Mouse (Mus musculus): ENCODE results near the gene Snrpa1. TPM values are rescaled to one million over a fixed set of nuclear protein-coding genes. Genes with fewer than 3 reads are reported as not detected.
"Not testable (repeated sequence)": the region's sequence is repeated elsewhere in the genome, so short reads cannot be mapped to it uniquely, and the experiment has no call there.

The Snrpa1 gene
- polyA plus RNA-seq, 1 experiment from 2014 or later = 276 TPM

DNA sequence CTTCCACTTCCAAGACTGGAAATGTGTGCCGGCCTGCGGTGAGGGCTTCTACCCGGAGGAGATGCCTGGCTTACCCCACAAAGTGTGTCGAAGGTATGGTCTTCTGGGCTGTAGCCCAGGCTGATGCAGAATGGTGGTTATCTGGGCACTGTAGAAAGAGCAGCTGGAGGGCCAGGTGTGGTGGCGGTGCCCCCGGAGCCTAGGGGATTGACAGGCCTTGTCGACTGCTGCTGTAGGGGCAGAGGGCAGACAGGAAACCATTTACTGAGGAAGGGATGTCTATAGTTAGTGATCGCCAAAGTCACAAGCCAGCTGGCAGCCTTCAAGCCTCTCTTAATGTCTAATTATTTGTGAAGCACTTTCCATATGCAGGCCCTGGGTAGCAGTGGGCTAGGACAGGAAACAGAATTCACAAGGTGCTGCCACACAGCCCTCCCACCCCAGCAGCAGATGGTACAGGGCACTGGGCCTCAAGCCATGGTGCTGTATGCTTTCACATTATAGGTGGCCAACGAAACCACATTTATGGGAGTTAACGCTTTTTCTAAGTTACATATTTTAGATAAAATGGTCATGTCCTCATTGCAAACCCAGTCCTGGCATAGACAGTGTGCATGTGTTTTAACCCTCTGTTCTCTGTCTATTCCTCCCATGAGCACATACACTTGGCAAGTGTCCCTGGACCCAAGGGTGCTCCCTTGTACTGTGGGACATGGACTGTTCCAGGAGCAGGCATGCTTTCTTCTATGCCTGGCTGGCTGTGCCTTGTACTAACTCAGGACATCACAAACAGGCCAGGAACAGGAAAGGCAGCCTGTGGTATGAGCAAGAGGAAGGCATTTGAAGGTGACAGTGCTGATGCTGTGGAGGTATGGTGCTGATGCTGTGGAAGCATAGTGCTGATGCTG, 15.0 kb upstream of the Snrpa1 start, which contains the start of gene Gm45213:
Gene Gm45213 (plus strand): TSS at position 51 of the 908 bp plus-strand sequence.
- no peaks in the 10 kb centered on the region for H3K27me3 ChIP-seq (ENCODE audit: control insufficient read depth, insufficient read depth, low read length)
- H3K9ac ChIP-seq (replicated peaks; ENCODE audit: low read length) = no peak within 1 kb of the TSS
- no peaks in the 10 kb centered on the region for H3K36me3 ChIP-seq (replicated peaks; ENCODE audit: control insufficient read depth, insufficient read depth, low read depth, low read length)
- DNase-seq (ENCODE audit: low spot score) = no peak
- no peaks in the 10 kb centered on the region for H3K9me3 ChIP-seq (replicated peaks; ENCODE audit: control insufficient read depth, low read length)
- H3K4me2 ChIP-seq (ENCODE audit: low read depth, low read length) = no peak within 1 kb of the TSS
- 71% methylated on average over 10 of the region's 10 CpGs for whole genome bisulfite sequencing
- ATAC-seq (replicated peaks; ENCODE audit: insufficient number of reproducible peaks, low FRiP score, low TSS enrichment, low read depth) = no peak
- H3K4me1 ChIP-seq (ENCODE audit: control insufficient read depth, insufficient read depth, low read length) = no peaks in the 10 kb centered on the region; the same call in 1 of the 2 replicates
- H3K4me3 ChIP-seq (ENCODE audit: low read depth, low read length) = no peak within 1 kb of the TSS
- no peak within 1 kb of the TSS for H3K27ac ChIP-seq (replicated peaks; ENCODE audit: low read depth, low read length)

GRCm38 (mm10) chr7:66044617-66045016, 14.2 kb upstream of the Snrpa1 start:
- Histone ChIP-seq H3K4me1 (ENCODE audit: control insufficient read depth, insufficient read depth, low read length) (no peaks in the 10 kb centered on the region; the same call in 1 of the 2 replicates), H3K27ac (replicated peaks; ENCODE audit: low read depth, low read length) (no peak overlapping the region), H3K9ac (replicated peaks; ENCODE audit: low read length) (no peak overlapping the region), H3K36me3 (replicated peaks; ENCODE audit: control insufficient read depth, insufficient read depth, low read depth, low read length) (no peaks in the 10 kb centered on the region), H3K4me2 (ENCODE audit: low read depth, low read length) (no peak overlapping the region), H3K4me3 (ENCODE audit: low read depth, low read length) (no peak overlapping the region), H3K9me3 (replicated peaks; ENCODE audit: control insufficient read depth, low read length) (no peaks in the 10 kb centered on the region), H3K27me3 (ENCODE audit: control insufficient read depth, insufficient read depth, low read length) (no peaks in the 10 kb centered on the region)
- no peak for DNase-seq (ENCODE audit: low spot score)
- WGBS = 34% methylated on average over 9 of the region's 9 CpGs
- no peak for ATAC-seq (replicated peaks; ENCODE audit: insufficient number of reproducible peaks, low FRiP score, low TSS enrichment, low read depth)

GRCm38 (mm10) chr7:66046921-66047918, 11.6 kb upstream of the Snrpa1 start:
- no peak overlapping the region for H3K4me3 ChIP-seq (ENCODE audit: low read depth, low read length)
- no peak overlapping the region for H3K4me2 ChIP-seq (ENCODE audit: low read depth, low read length)
- H3K9me3 ChIP-seq (replicated peaks; ENCODE audit: control insufficient read depth, low read length) = no peaks in the 10 kb centered on the region
- no peaks in the 10 kb centered on the region; the same call in 1 of the 2 replicates for H3K4me1 ChIP-seq (ENCODE audit: control insufficient read depth, insufficient read depth, low read length)
- DNase-seq (ENCODE audit: low spot score) (no peak), ATAC-seq (replicated peaks; ENCODE audit: insufficient number of reproducible peaks, low FRiP score, low TSS enrichment, low read depth) (0 out of 2 replicates have a peak, but pooled peaks have one; percentile 19)
- H3K27me3 ChIP-seq (ENCODE audit: control insufficient read depth, insufficient read depth, low read length) = no peaks in the 10 kb centered on the region
- H3K27ac ChIP-seq (replicated peaks; ENCODE audit: low read depth, low read length) = no peak overlapping the region
- H3K36me3 ChIP-seq (replicated peaks; ENCODE audit: control insufficient read depth, insufficient read depth, low read depth, low read length) = no peaks in the 10 kb centered on the region
- no peak overlapping the region for H3K9ac ChIP-seq (replicated peaks; ENCODE audit: low read length)
- 34% methylated on average over 17 of the region's 17 CpGs for WGBS

DNA sequence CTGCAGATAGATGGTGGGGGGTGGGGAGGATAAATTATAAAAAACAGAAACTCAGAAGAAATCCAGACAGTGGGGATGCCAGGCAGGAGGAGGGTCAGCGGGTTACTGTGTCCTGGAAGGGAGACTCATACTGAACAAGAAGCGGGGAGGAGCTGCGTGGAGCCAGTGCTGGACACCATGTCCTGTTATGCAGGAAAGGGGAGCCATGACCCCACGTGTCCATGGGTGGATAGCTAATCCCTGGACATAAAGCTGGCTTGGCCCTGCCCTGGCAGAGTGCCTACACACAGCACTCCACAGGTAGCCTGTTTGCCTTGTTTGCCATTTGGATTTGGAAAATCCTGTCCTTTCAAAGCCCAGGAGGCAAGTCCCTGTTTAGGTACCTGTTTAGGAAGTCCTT, 10.8 kb upstream of the Snrpa1 start:
- H3K27ac ChIP-seq (replicated peaks; ENCODE audit: low read depth, low read length) = no peak overlapping the region

GRCm38 (mm10) chr7:66048446-66049230, 10.2 kb upstream of the Snrpa1 start:
- H3K4me1 ChIP-seq (ENCODE audit: control insufficient read depth, insufficient read depth, low read length) = no peaks in the 10 kb centered on the region; the same call in 1 of the 2 replicates
- H3K4me3 ChIP-seq (ENCODE audit: low read depth, low read length) = no peak overlapping the region

More for the DNA sequence above, 10.8 kb upstream of the Snrpa1 start:
- 70% methylated on average over 4 of the region's 4 CpGs for WGBS
- Histone ChIP-seq H3K27me3 (ENCODE audit: control insufficient read depth, insufficient read depth, low read length) (no peaks in the 10 kb centered on the region), H3K9ac (replicated peaks; ENCODE audit: low read length) (no peak overlapping the region), H3K9me3 (replicated peaks; ENCODE audit: control insufficient read depth, low read length) (no peaks in the 10 kb centered on the region), H3K4me2 (ENCODE audit: low read depth, low read length) (no peak overlapping the region), H3K4me3 (ENCODE audit: low read depth, low read length) (no peak overlapping the region), H3K4me1 (ENCODE audit: control insufficient read depth, insufficient read depth, low read length) (no peaks in the 10 kb centered on the region; the same call in 1 of the 2 replicates), H3K36me3 (replicated peaks; ENCODE audit: control insufficient read depth, insufficient read depth, low read depth, low read length) (no peaks in the 10 kb centered on the region)
- no peak for ATAC-seq (replicated peaks; ENCODE audit: insufficient number of reproducible peaks, low FRiP score, low TSS enrichment, low read depth)
- DNase-seq (ENCODE audit: low spot score) = no peak

GRCm38 (mm10) chr7:66053946-66054483, 4.8 kb upstream of the Snrpa1 start:
- no peak for ATAC-seq (replicated peaks; ENCODE audit: insufficient number of reproducible peaks, low FRiP score, low TSS enrichment, low read depth)
- H3K27ac ChIP-seq (replicated peaks; ENCODE audit: low read depth, low read length) = no peak overlapping the region
- no peak for DNase-seq (ENCODE audit: low spot score)
- H3K4me2 ChIP-seq (ENCODE audit: low read depth, low read length) = no peak overlapping the region
- no peaks in the 10 kb centered on the region for H3K27me3 ChIP-seq (ENCODE audit: control insufficient read depth, insufficient read depth, low read length)
- no peak overlapping the region for H3K9ac ChIP-seq (replicated peaks; ENCODE audit: low read length)
- no peaks in the 10 kb centered on the region for H3K9me3 ChIP-seq (replicated peaks; ENCODE audit: control insufficient read depth, low read length)
- WGBS = 84% methylated on average over 4 of the region's 4 CpGs
- no peaks in the 10 kb centered on the region for H3K36me3 ChIP-seq (replicated peaks; ENCODE audit: control insufficient read depth, insufficient read depth, low read depth, low read length)
- no peaks in the 10 kb centered on the region for H3K4me1 ChIP-seq (ENCODE audit: control insufficient read depth, insufficient read depth, low read length)
- no peak overlapping the region for H3K4me3 ChIP-seq (ENCODE audit: low read depth, low read length)

More at GRCm38 (mm10) chr7:66048446-66049230, 10.2 kb upstream of the Snrpa1 start:
- Histone ChIP-seq H3K4me2 (ENCODE audit: low read depth, low read length) (no peak overlapping the region), H3K9me3 (replicated peaks; ENCODE audit: control insufficient read depth, low read length) (no peaks in the 10 kb centered on the region), H3K36me3 (replicated peaks; ENCODE audit: control insufficient read depth, insufficient read depth, low read depth, low read length) (no peaks in the 10 kb centered on the region), H3K27me3 (ENCODE audit: control insufficient read depth, insufficient read depth, low read length) (no peaks in the 10 kb centered on the region), H3K9ac (replicated peaks; ENCODE audit: low read length) (no peak overlapping the region), H3K27ac (replicated peaks; ENCODE audit: low read depth, low read length) (no peak overlapping the region)
- ATAC-seq (replicated peaks; ENCODE audit: insufficient number of reproducible peaks, low FRiP score, low TSS enrichment, low read depth) (no peak), DNase-seq (ENCODE audit: low spot score) (no peak)
- 86% methylated on average over 12 of the region's 12 CpGs for WGBS

- H3K9ac ChIP-seq (replicated peaks; ENCODE audit: low read length); H3K4me2 ChIP-seq (ENCODE audit: low read depth, low read length); H3K27me3 ChIP-seq (ENCODE audit: control insufficient read depth, insufficient read depth, low read length); ATAC-seq (replicated peaks; ENCODE audit: insufficient number of reproducible peaks, low FRiP score, low TSS enrichment, low read depth); H3K9me3 ChIP-seq (replicated peaks; ENCODE audit: control insufficient read depth, low read length); H3K36me3 ChIP-seq (replicated peaks; ENCODE audit: control insufficient read depth, insufficient read depth, low read depth, low read length); H3K4me1 ChIP-seq (ENCODE audit: control insufficient read depth, insufficient read depth, low read length); H3K4me3 ChIP-seq (ENCODE audit: low read depth, low read length); H3K27ac ChIP-seq (replicated peaks; ENCODE audit: low read depth, low read length): not testable (repeated sequence)
- DNase-seq (ENCODE audit: low spot score) = peak; percentile 75
- 7% methylated on average over 2 of the region's 2 CpGs for WGBS
These were observed 3.4 kb upstream of the Snrpa1 start for GRCm38 (mm10) chr7:66055356-66055755.

All from embryonic facial prominence, embryonic 11.5 days (tissue).